Mouse (Mus musculus) Patski (cell line): ENCODE results near the gene Nfasc. TPM values are rescaled to one million over a fixed set of nuclear protein-coding genes. Genes with fewer than 3 reads are reported as not detected.

Experiments
- ATAC-seq: fragments of 100-300 bp; one replicate; pipeline ENCODE4 v1.8.0; 2021
- CTCF ChIA-PET: fragments of 350-600 bp; sonication (Branson Sonifier 250); formaldehyde crosslinking; loops from one replicate; lab custom pipeline; 2022; ENCODE audit warnings: inconsistent platforms; lab: Charles Lee
- POLR2A ChIA-PET: fragments of 350-600 bp; sonication (Branson Sonifier 250); formaldehyde crosslinking; loops from one replicate; lab custom pipeline; 2022; ENCODE audit warnings: antibody characterized with exemption, inconsistent platforms; lab: Charles Lee
- DNase-seq: peaks from one replicate; pipeline ENCODE4 v3.0.0-alpha.2; 2011; ENCODE audit warnings: low read depth, low spot score
- H3K27me3 ChIP-seq: fragments of 371-371 bp; one replicate; pipeline ENCODE4 v1.5.1; 2021
- CTCF ChIP-seq: fragments of 100-300 bp; IDR thresholded peaks from one replicate; pipeline ENCODE4 v1.5.1; 2021
- in situ Hi-C: fragments of 300-500 bp; cut with MboI; formaldehyde crosslinking; loops from 3 replicates; pipeline ENCODE4 v1.11.1; 2018; ENCODE audit warnings: low pct_unique_long_range_greater_than_20kb, mixed read lengths
- polyA plus RNA-seq: library from polyadenylated mRNA; unstranded; gene quantifications from one replicate; pipeline ENCODE4 v1.2.3, GENCODE M21; 2021

Nfasc gene
- polyA plus RNA-seq, 1 experiment from 2014 or later: not detected

GRCm38 (mm10) chr1:132650680-132651079, 90.9 kb downstream of the Nfasc start:
- no peaks in the 10 kb centered on the region for H3K27me3 ChIP-seq
- no peak for TF ChIP-seq CTCF
- DNase-seq: no peak
- ChIA-PET CTCF (no interaction called here), POLR2A (no interaction called here)
- ATAC-seq: no peak
- in situ Hi-C loops: no loop called here

GRCm38 (mm10) chr1:132647958-132648357, 93.6 kb downstream of the Nfasc start:
- no peak for ATAC-seq
- POLR2A ChIA-PET: no interaction called here
- H3K27me3 ChIP-seq: no peaks in the 10 kb centered on the region
- CTCF ChIA-PET: no interaction called here
- no peak for DNase-seq
- in situ Hi-C loops: no loop called here
- no peak for TF ChIP-seq CTCF

- ChIA-PET CTCF (no interaction called here), POLR2A (no interaction called here)
- no peak for TF ChIP-seq CTCF
- in situ Hi-C loops: no loop called here
- DNase-seq (no peak), ATAC-seq (no peak)
- H3K27me3 ChIP-seq: peaks cover 32% of the 10 kb centered on the region
Observed at GRCm38 (mm10) chr1:132641049-132641795, 100.4 kb downstream of the Nfasc start.

- ATAC-seq (no peak), DNase-seq (no peak)
- in situ Hi-C loops: no loop called here
- ChIA-PET CTCF (no interaction called here), POLR2A (no interaction called here)
- H3K27me3 ChIP-seq: peaks cover 32% of the 10 kb centered on the region
- TF ChIP-seq CTCF: no peak
Observed at GRCm38 (mm10) chr1:132640256-132640655, 101.3 kb downstream of the Nfasc start.

GRCm38 (mm10) chr1:132637346-132637745, 104.3 kb downstream of the Nfasc start:
- ChIA-PET CTCF (no interaction called here), POLR2A (no interaction called here)
- peaks cover 51% of the 10 kb centered on the region for H3K27me3 ChIP-seq
- in situ Hi-C loops: no loop called here
- ATAC-seq (no peak), DNase-seq (no peak)
- no peak for TF ChIP-seq CTCF

GRCm38 (mm10) chr1:132629611-132630370, 111.8 kb downstream of the Nfasc start:
- ChIA-PET POLR2A (no interaction called here), CTCF (no interaction called here)
- H3K27me3 ChIP-seq: peaks cover 88% of the 10 kb centered on the region
- no peak for DNase-seq
- ATAC-seq: no peak
- TF ChIP-seq CTCF: no peak
- in situ Hi-C loops: no loop called here

GRCm38 (mm10) chr1:132628599-132628998, 113.0 kb downstream of the Nfasc start:
- ATAC-seq (no peak), DNase-seq (no peak)
- ChIA-PET POLR2A (no interaction called here), CTCF (no interaction called here)
- no peak for TF ChIP-seq CTCF
- H3K27me3 ChIP-seq: peaks cover 80% of the 10 kb centered on the region
- in situ Hi-C loops: no loop called here

- DNase-seq (no peak), ATAC-seq (no peak)
- in situ Hi-C loops: no loop called here
- POLR2A ChIA-PET: no interaction called here
- no peak for TF ChIP-seq CTCF
- CTCF ChIA-PET: no interaction called here
- peaks cover 79% of the 10 kb centered on the region for H3K27me3 ChIP-seq
Observed at GRCm38 (mm10) chr1:132628183-132628582, 113.4 kb downstream of the Nfasc start.

- no peak for ATAC-seq
- no peak for DNase-seq
- in situ Hi-C loops: no loop called here
- ChIA-PET POLR2A (no interaction called here), CTCF (no interaction called here)
- TF ChIP-seq CTCF: no peak
- H3K27me3 ChIP-seq: peaks cover 87% of the 10 kb centered on the region
Observed at GRCm38 (mm10) chr1:132626125-132626756, 115.4 kb downstream of the Nfasc start.

- ChIA-PET POLR2A (interaction anchor here (0.7 kb wide), 1 partner anchor 140 kb away, joined by 3 read pairs; no protein-coding TSS in a partner anchor), CTCF (interaction anchor here (1.0 kb wide), 1 partner anchor 15 kb away, joined by 3 read pairs; no protein-coding TSS in a partner anchor)
- ATAC-seq: no peak
- peaks cover 77% of the 10 kb centered on the region for H3K27me3 ChIP-seq
- TF ChIP-seq CTCF: no peak
- DNase-seq: no peak
- in situ Hi-C loops: no loop called here
Observed at GRCm38 (mm10) chr1:132625034-132625433, 116.6 kb downstream of the Nfasc start.
